Mouse (Mus musculus) embryonic stem cell, embryonic (primary cell): ENCODE measurements at regions not wholly inside any gene's neighbourhood (a gene's known extent, or its start where the extent isn't known, plus 50 kb on each side); places are given as distances from the start of the nearest gene placed in this dataset.

ENCODE experiments used
- CTCF ChIA-PET, 4 experiments: fragments of 300-600 bp in 2 of 4; fragments of 350-600 bp in 2 of 4; sonication (Branson Sonifier 250); formaldehyde crosslinking; loops; one replicate each; lab custom pipeline; 2022; ENCODE audit warnings: inconsistent platforms in 2 of 4; lab: Charles Lee
- POLR2A ChIA-PET, 4 experiments: fragments of 300-600 bp in 2 of 4; fragments of 350-600 bp in 2 of 4; sonication (Branson Sonifier 250); formaldehyde crosslinking; loops; one replicate each; lab custom pipeline; 2022; ENCODE audit warnings: antibody characterized with exemption in 4 of 4, inconsistent platforms in 1 of 4; lab: Charles Lee

DNA sequence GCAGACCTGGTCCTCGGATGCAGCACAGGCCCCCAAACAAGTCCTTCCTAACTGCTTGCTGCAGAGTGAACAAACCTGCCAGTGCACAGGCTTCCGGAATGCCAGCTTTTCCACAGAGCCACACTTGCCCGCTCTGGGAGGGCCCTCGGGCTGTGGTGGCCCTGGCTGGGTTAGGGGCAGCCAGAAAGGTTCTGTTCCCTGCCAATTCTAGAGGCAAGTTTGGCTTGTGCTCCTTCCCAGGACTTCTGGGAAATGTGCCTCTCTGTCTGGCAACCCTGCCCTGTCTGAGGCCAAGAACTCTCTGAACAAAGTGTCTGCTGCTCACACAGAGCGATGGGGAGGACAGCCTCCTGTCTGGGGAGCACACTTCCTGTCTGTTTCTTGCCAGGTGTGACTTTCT is 66.4 kb downstream of the Xrcc2 start:
- ChIA-PET POLR2A (interaction anchor here in 1 of 4 experiments (1.3 kb wide), 1 partner anchor 85 kb away, joined by 3 read pairs; no protein-coding TSS in a partner anchor), CTCF (no interaction called here)

GRCm38 (mm10) chr5:25638097-25638496 is 67.5 kb downstream of the Xrcc2 start:
- ChIA-PET POLR2A (interaction anchor here in 1 of 4 experiments (1.3 kb wide), 1 partner anchor 84 kb away, joined by 3 read pairs; no protein-coding TSS in a partner anchor), CTCF (no interaction called here)

- ChIA-PET CTCF (no interaction called here), POLR2A (interaction anchor here in 1 of 4 experiments (0.7 kb wide), 1 partner anchor 75 kb away, joined by 11 read pairs; no protein-coding TSS in a partner anchor)
Measured at GRCm38 (mm10) chr5:25632861-25633535, 72.6 kb downstream of the Xrcc2 start.

GRCm38 (mm10) chr5:25629731-25630130 is 75.9 kb downstream of the Xrcc2 start:
- CTCF ChIA-PET, result interaction anchor here in 1 of 4 experiments (1.2 kb wide), 1 partner anchor 104 kb away, joined by 3 read pairs; no protein-coding TSS in a partner anchor
- POLR2A ChIA-PET, result no interaction called here

GRCm38 (mm10) chr5:25628504-25628903 is 77.1 kb downstream of the Xrcc2 start:
- ChIA-PET CTCF (interaction anchor here in 1 of 4 experiments (0.5 kb wide), 1 partner anchor 156 kb away, joined by 3 read pairs; no protein-coding TSS in a partner anchor), POLR2A (interaction anchor here in 2 of 4 experiments (0.7 to 1.5 kb wide), 2 partner anchors 25 to 26 kb away, joined by 3 read pairs; no protein-coding TSS in a partner anchor)

GRCm38 (mm10) chr5:25627086-25627485 is 78.5 kb downstream of the Xrcc2 start:
- ChIA-PET POLR2A (interaction anchor here in 3 of 4 experiments (0.6 to 1.6 kb wide), 13 partner anchors 10 to 322 kb away, joined by 3 to 5 read pairs (median 3); no protein-coding TSS in a partner anchor), CTCF (interaction anchor here in 2 of 4 experiments (0.6 to 0.7 kb wide), 5 partner anchors 10 to 191 kb away, joined by 3 to 4 read pairs (median 3); partner anchors contain the start of gene Xrcc2 (in 1 of the 2))

DNA sequence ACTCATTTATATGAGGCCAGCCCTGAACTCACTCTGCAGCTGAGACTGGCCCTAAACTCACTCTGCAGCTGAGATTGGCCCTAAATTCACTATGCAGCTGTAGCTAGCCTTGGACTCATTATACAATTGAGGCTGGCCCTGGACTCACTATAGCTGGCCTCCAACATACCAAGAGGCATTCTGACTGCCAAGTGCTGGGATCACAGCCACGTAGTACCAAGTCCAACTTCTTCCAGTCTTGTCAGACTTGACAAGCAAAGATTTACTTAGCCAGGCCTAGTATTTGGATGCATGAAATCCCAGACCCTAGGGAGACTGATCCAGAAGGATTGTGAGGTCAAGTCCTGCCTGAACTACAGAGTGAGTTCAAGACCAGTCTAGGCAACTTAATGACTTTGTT is 81.6 kb downstream of the Xrcc2 start:
- CTCF ChIA-PET, result no interaction called here
- POLR2A ChIA-PET, result interaction anchor here in 1 of 4 experiments (1.1 to 1.3 kb wide), 2 partner anchors 13 to 92 kb away, joined by 3 read pairs; no protein-coding TSS in a partner anchor

- CTCF ChIA-PET, result no interaction called here
- POLR2A ChIA-PET, result interaction anchor here in 1 of 4 experiments (0.6 to 0.7 kb wide), 2 partner anchors 41 to 55 kb away, joined by 3 read pairs; no protein-coding TSS in a partner anchor
Measured at GRCm38 (mm10) chr5:25619872-25620271, 85.8 kb downstream of the Xrcc2 start.

- ChIA-PET CTCF (interaction anchor here in 1 of 4 experiments (0.7 kb wide), 1 partner anchor 281 kb away, joined by 7 read pairs; no protein-coding TSS in a partner anchor), POLR2A (interaction anchor here in 1 of 4 experiments (0.6 kb wide), 1 partner anchor 358 kb away, joined by 3 read pairs; no protein-coding TSS in a partner anchor)
Measured at GRCm38 (mm10) chr5:25619337-25619736, 86.3 kb downstream of the Xrcc2 start.

GRCm38 (mm10) chr5:25614659-25615061 is 91.0 kb downstream of the Xrcc2 start:
- ChIA-PET POLR2A (interaction anchor here in 2 of 4 experiments (0.6 to 1.5 kb wide), 5 partner anchors 60 to 386 kb away, joined by 3 to 4 read pairs (median 3); no protein-coding TSS in a partner anchor), CTCF (interaction anchor here in 1 of 4 experiments (0.6 kb wide), 1 partner anchor 392 kb away, joined by 4 read pairs; no protein-coding TSS in a partner anchor)

DNA sequence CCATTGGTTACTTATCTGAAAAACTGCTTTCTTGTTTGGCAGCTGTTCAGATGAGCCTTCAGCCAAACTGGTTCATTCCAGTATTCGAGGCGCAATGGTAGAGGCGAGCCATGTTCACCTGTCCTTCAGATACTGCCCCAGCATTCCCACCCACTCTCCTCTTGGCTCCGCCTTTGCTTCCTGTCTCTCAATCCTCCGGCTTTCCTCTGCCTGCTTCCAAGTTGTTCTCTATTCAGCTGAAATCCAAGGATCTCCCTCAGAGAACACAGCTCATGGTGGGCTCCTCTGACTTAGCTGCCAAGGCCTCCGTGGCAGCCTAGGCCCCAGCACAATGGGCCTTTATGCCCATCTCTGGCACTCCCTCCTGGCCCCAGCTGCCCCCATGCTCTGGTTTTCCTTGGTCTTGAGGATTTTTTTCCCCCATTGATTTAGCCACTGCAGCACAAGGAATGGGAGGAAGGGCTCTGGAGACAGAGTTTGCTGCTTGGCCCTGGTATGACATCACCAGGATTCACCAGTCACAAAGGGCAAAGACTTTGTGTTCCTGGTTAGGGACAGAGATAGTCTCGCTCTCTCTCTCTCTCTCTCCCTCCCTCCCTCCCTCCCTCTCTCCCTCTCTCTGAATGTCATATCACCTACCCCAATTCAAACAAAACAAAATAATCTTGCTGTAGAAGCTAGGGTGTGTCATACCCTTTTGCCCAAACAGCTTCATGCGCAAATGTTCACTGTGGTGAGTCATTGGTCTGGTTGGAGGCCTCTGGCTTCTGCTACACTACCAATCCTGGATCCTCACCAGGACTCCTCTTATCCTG is 91.6 kb downstream of the Xrcc2 start:
- ChIA-PET POLR2A (interaction anchor here in 2 of 4 experiments (0.6 to 1.5 kb wide), 5 partner anchors 60 to 385 kb away, joined by 3 to 4 read pairs (median 3); no protein-coding TSS in a partner anchor), CTCF (interaction anchor here in 1 of 4 experiments (0.6 kb wide), 1 partner anchor 393 kb away, joined by 4 read pairs; no protein-coding TSS in a partner anchor)

GRCm38 (mm10) chr5:25612036-25612705 is 93.5 kb downstream of the Xrcc2 start:
- ChIA-PET POLR2A (interaction anchor here in 3 of 4 experiments (0.6 to 1.0 kb wide), 5 partner anchors 10 to 59 kb away, joined by 3 to 5 read pairs (median 3); no protein-coding TSS in a partner anchor), CTCF (interaction anchor here in 1 of 4 experiments (0.9 kb wide), 1 partner anchor 55 kb away, joined by 7 read pairs; no protein-coding TSS in a partner anchor)

- POLR2A ChIA-PET, result interaction anchor here in 1 of 4 experiments (0.7 kb wide), 1 partner anchor 111 kb away, joined by 3 read pairs; no protein-coding TSS in a partner anchor
Measured at GRCm38 (mm10) chr5:25609911-25610310, 94.0 kb downstream of the Cct8l1 start.

DNA sequence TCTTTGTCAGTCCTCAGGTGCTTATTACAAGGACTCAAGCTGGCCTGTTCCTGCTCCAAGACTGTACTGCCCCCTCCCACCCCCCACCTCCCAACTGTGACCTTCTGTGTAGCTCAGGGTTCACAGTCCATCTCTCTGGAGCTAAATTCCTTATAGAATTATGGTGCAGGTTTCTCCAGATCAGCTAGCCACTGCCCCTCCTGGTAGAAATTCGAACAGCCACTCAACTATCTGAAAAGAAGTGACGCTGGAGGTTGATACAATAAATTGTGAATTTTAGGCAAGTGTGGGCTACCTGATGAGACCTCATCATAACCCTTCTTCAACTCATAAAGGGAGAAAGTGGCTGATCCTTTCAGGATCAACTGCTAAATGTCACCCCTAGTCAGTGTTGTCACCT is 86.3 kb downstream of the Cct8l1 start:
- POLR2A ChIA-PET, result interaction anchor here in 3 of 4 experiments (0.6 to 1.4 kb wide), 4 partner anchors 69 to 135 kb away, joined by 3 to 6 read pairs (median 3); no protein-coding TSS in a partner anchor

More at GRCm38 (mm10) chr5:25609911-25610310, 94.0 kb downstream of the Cct8l1 start:
- CTCF ChIA-PET, result interaction anchor here in 1 of 4 experiments (0.7 kb wide), 1 partner anchor 51 kb away, joined by 4 read pairs; no protein-coding TSS in a partner anchor

DNA sequence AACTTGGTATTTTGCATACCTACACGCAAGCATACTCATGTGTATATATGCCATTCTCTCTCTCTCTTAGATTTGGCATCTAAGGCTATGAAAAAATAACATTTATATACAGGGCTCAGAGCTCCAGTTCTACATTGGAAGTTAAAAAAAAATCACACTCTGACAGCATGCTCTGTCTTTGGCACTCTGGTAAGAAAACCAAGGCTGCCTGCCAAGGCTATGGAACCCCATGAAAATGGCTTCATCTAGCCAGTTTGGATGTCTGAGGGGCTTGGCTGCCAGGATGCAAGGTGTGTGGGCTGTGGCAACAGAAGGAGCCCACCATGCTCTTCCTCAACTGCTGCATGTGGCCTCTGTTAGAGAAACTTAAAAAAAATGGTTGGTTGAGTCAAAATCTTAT is 83.5 kb downstream of the Cct8l1 start:
- ChIA-PET CTCF (no interaction called here), POLR2A (interaction anchor here in 1 of 4 experiments (0.6 kb wide), 1 partner anchor 69 kb away, joined by 3 read pairs; no protein-coding TSS in a partner anchor)

More for the DNA sequence above, 86.3 kb downstream of the Cct8l1 start:
- CTCF ChIA-PET, result interaction anchor here in 3 of 4 experiments (0.6 to 2.7 kb wide), 11 partner anchors 55 to 428 kb away, joined by 3 to 14 read pairs (median 5); no protein-coding TSS in a partner anchor

- CTCF ChIA-PET, result interaction anchor here in 3 of 4 experiments (0.6 to 1.2 kb wide), 5 partner anchors 161 to 177 kb away, joined by 3 to 5 read pairs (median 4); no protein-coding TSS in a partner anchor
- POLR2A ChIA-PET, result interaction anchor here in 1 of 4 experiments (0.6 to 1.5 kb wide), 7 partner anchors 54 to 162 kb away, joined by 3 to 5 read pairs (median 3); partner anchors contain the start of gene Kmt2c
Measured at GRCm38 (mm10) chr5:25597786-25598185, 81.9 kb downstream of the Cct8l1 start.

DNA sequence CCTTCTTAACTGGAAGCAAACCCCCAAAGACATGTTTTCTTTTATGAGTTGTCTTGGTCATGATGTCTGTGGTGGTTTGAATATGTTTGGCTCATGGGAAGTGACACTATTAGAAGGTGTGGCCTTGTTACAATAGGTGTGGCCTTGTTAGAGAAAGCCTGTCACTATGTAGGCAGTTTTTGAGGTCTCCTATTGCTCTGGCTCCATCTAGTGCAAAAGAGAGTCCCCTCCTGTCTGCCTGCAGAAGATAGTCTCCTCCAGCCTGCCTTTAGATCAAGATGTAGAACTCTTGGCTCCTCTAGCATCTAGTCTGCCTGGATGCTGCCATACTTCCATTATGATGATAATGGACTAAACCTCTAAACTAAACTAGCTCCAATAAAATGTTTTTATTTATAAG is 75.8 kb downstream of the Cct8l1 start:
- POLR2A ChIA-PET, result interaction anchor here in 3 of 4 experiments (0.5 to 1.8 kb wide), 5 partner anchors 37 to 171 kb away, joined by 3 to 6 read pairs (median 3); no protein-coding TSS in a partner anchor
- CTCF ChIA-PET, result interaction anchor here in 2 of 4 experiments (0.6 kb wide), 3 partner anchors 14 to 155 kb away, joined by 3 to 15 read pairs (median 5); no protein-coding TSS in a partner anchor
